Mouse (Mus musculus) olfactory bulb, adult 2 months (tissue): ENCODE results near the gene Cdyl2.

Experiments used
- CTCF ChIP-seq: fragments of 200-500 bp; IDR thresholded peaks from 2 replicates; pipeline ENCODE4 v1.5.1; 2012; ENCODE audit warnings: low read depth, mild to moderate bottlenecking, low read length, moderate library complexity; ENCODE audit not compliant: insufficient read depth
- POLR2A ChIP-seq: fragments of 200-500 bp; IDR thresholded peaks from 2 replicates; pipeline ENCODE4 v1.6.1; 2012; ENCODE audit warnings: mild to moderate bottlenecking, low read depth, low read length, moderate library complexity; ENCODE audit not compliant: insufficient read depth

- no peak for TF ChIP-seq POLR2A
- no peak for TF ChIP-seq CTCF
Measured at GRCm38 (mm10) chr8:116533081-116533480, 199.7 kb downstream of the Cdyl2 start.
